Mouse (Mus musculus): ENCODE measurements around the gene Rab44. TPM values are rescaled to one million over a fixed set of nuclear protein-coding genes. Genes with fewer than 3 reads are reported as not detected.

The Rab44 gene
- polyA plus RNA-seq, 1 experiment from 2014 or later, result 0.30 TPM

- no peak overlapping the region for H3K4me3 ChIP-seq
- no peak for ATAC-seq (ENCODE audit: low FRiP score, low read depth)
- WGBS, result 94% methylated on average over 12 of the region's 12 CpGs
These were observed 31.2 kb downstream of the Rab44 start for GRCm38 (mm10) chr17:29145101-29145500.

GRCm38 (mm10) chr17:29147273-29147672 is 33.3 kb downstream of the Rab44 start:
- no peak overlapping the region for H3K4me3 ChIP-seq
- no peak overlapping the region for H3K27ac ChIP-seq
- H3K9ac ChIP-seq, result no peak overlapping the region
- no peaks in the 10 kb centered on the region for H3K36me3 ChIP-seq
- no peaks in the 10 kb centered on the region for H3K9me3 ChIP-seq
- no peaks in the 10 kb centered on the region for H3K27me3 ChIP-seq (replicated peaks)
- WGBS, result 78% methylated on average over 14 of the region's 14 CpGs
- H3K4me1 ChIP-seq, result no peaks in the 10 kb centered on the region
- no peak overlapping the region for H3K4me2 ChIP-seq (replicated peaks)
- no peak for ATAC-seq (ENCODE audit: low FRiP score, low read depth)

More at GRCm38 (mm10) chr17:29145101-29145500, 31.2 kb downstream of the Rab44 start:
- H3K4me2 ChIP-seq (replicated peaks), result no peak overlapping the region
- H3K36me3 ChIP-seq, result no peaks in the 10 kb centered on the region
- no peak overlapping the region for H3K27ac ChIP-seq
- no peaks in the 10 kb centered on the region for H3K4me1 ChIP-seq
- H3K9ac ChIP-seq, result no peak overlapping the region
- no peaks in the 10 kb centered on the region for H3K27me3 ChIP-seq (replicated peaks)
- H3K9me3 ChIP-seq, result no peaks in the 10 kb centered on the region

- ATAC-seq (ENCODE audit: low FRiP score, low read depth), result no peak
- WGBS, result 82% methylated on average over 6 of the region's 6 CpGs
- H3K4me1 ChIP-seq, result no peaks in the 10 kb centered on the region
- no peaks in the 10 kb centered on the region for H3K9me3 ChIP-seq
- no peak overlapping the region for H3K27ac ChIP-seq
- H3K36me3 ChIP-seq, result no peaks in the 10 kb centered on the region
- H3K9ac ChIP-seq, result no peak overlapping the region
- no peaks in the 10 kb centered on the region for H3K27me3 ChIP-seq (replicated peaks)
- H3K4me3 ChIP-seq, result no peak overlapping the region
- no peak overlapping the region for H3K4me2 ChIP-seq (replicated peaks)
These were observed 33.8 kb downstream of the Rab44 start for GRCm38 (mm10) chr17:29147773-29148172.

GRCm38 (mm10) chr17:29149766-29150165 is 35.8 kb downstream of the Rab44 start:
- Histone ChIP-seq H3K4me1 (0 out of 2 replicates have a peak, but pooled peaks cover 1% of the 10 kb centered on the region), H3K4me3 (no peak overlapping the region), H3K27ac (no peak overlapping the region), H3K27me3 (replicated peaks) (no peaks in the 10 kb centered on the region), H3K9ac (no peak overlapping the region), H3K9me3 (no peaks in the 10 kb centered on the region), H3K36me3 (no peaks in the 10 kb centered on the region), H3K4me2 (replicated peaks) (no peak overlapping the region)
- WGBS, result 73% methylated on average over 7 of the region's 7 CpGs
- ATAC-seq (ENCODE audit: low FRiP score, low read depth), result no peak

- ATAC-seq (ENCODE audit: low FRiP score, low read depth), result no peak
- WGBS, result 81% methylated on average over 5 of the region's 5 CpGs
- Histone ChIP-seq H3K4me2 (replicated peaks) (no peak overlapping the region), H3K27me3 (replicated peaks) (no peaks in the 10 kb centered on the region), H3K4me1 (peaks cover 8% of the 10 kb centered on the region; the same call in 1 of the 2 replicates), H3K27ac (no peak overlapping the region), H3K9me3 (no peaks in the 10 kb centered on the region), H3K4me3 (no peak overlapping the region), H3K36me3 (no peaks in the 10 kb centered on the region), H3K9ac (no peak overlapping the region)
These were observed 38.6 kb downstream of the Rab44 start for GRCm38 (mm10) chr17:29152547-29152946.

GRCm38 (mm10) chr17:29154247-29154646 is 40.3 kb downstream of the Rab44 start:
- no peak overlapping the region for H3K4me3 ChIP-seq
- no peak for ATAC-seq (ENCODE audit: low FRiP score, low read depth)
- 89% methylated on average over 13 of the region's 13 CpGs for WGBS
- H3K27me3 ChIP-seq (replicated peaks), result no peaks in the 10 kb centered on the region; the same call in 1 of the 2 replicates
- H3K9ac ChIP-seq, result no peak overlapping the region
- no peak overlapping the region for H3K4me2 ChIP-seq (replicated peaks)
- H3K27ac ChIP-seq, result no peak overlapping the region
- no peaks in the 10 kb centered on the region for H3K36me3 ChIP-seq
- H3K9me3 ChIP-seq, result no peaks in the 10 kb centered on the region
- peaks cover 8% of the 10 kb centered on the region; the same call in 1 of the 2 replicates for H3K4me1 ChIP-seq

- no peak overlapping the region for H3K27ac ChIP-seq
- no peak overlapping the region for H3K9ac ChIP-seq
- no peaks in the 10 kb centered on the region for H3K36me3 ChIP-seq
- H3K27me3 ChIP-seq (replicated peaks), result no peaks in the 10 kb centered on the region; the same call in 1 of the 2 replicates
- H3K4me2 ChIP-seq (replicated peaks), result no peak overlapping the region
- peaks cover 8% of the 10 kb centered on the region; the same call in 1 of the 2 replicates for H3K4me1 ChIP-seq
- 62% methylated on average over 12 of the region's 12 CpGs for WGBS
- H3K4me3 ChIP-seq, result no peak overlapping the region
- no peak for ATAC-seq (ENCODE audit: low FRiP score, low read depth)
- no peaks in the 10 kb centered on the region for H3K9me3 ChIP-seq
These were observed 41.6 kb downstream of the Rab44 start for GRCm38 (mm10) chr17:29155355-29156135.

GRCm38 (mm10) chr17:29156396-29156795 is 42.5 kb downstream of the Rab44 start:
- H3K27me3 ChIP-seq (replicated peaks), result no peaks in the 10 kb centered on the region; the same call in 1 of the 2 replicates
- H3K4me3 ChIP-seq, result no peak overlapping the region
- H3K9ac ChIP-seq, result no peak overlapping the region
- no peak overlapping the region for H3K27ac ChIP-seq
- peaks cover 8% of the 10 kb centered on the region; the same call in 1 of the 2 replicates for H3K4me1 ChIP-seq
- 75% methylated on average over 16 of the region's 16 CpGs for WGBS
- H3K36me3 ChIP-seq, result no peaks in the 10 kb centered on the region
- no peak overlapping the region for H3K4me2 ChIP-seq (replicated peaks)
- H3K9me3 ChIP-seq, result no peaks in the 10 kb centered on the region
- ATAC-seq (ENCODE audit: low FRiP score, low read depth), result no peak

- 90% methylated on average over 8 of the region's 8 CpGs for WGBS
- Histone ChIP-seq H3K27me3 (replicated peaks) (no peaks in the 10 kb centered on the region; the same call in 1 of the 2 replicates), H3K9me3 (no peaks in the 10 kb centered on the region), H3K36me3 (no peaks in the 10 kb centered on the region), H3K27ac (no peak overlapping the region), H3K4me3 (no peak overlapping the region), H3K9ac (no peak overlapping the region), H3K4me2 (replicated peaks) (no peak overlapping the region), H3K4me1 (peaks cover 8% of the 10 kb centered on the region; the same call in 1 of the 2 replicates)
- no peak for ATAC-seq (ENCODE audit: low FRiP score, low read depth)
These were observed 42.9 kb downstream of the Rab44 start for GRCm38 (mm10) chr17:29156866-29157265.

- H3K27ac ChIP-seq, result no peak overlapping the region
- WGBS, result 97% methylated on average over 15 of the region's 15 CpGs
- no peak for ATAC-seq (ENCODE audit: low FRiP score, low read depth)
- no peaks in the 10 kb centered on the region for H3K9me3 ChIP-seq
- H3K36me3 ChIP-seq, result no peaks in the 10 kb centered on the region
- no peak overlapping the region for H3K4me3 ChIP-seq
- H3K9ac ChIP-seq, result no peak overlapping the region
- no peaks in the 10 kb centered on the region; the same call in 1 of the 2 replicates for H3K27me3 ChIP-seq (replicated peaks)
- no peak overlapping the region for H3K4me2 ChIP-seq (replicated peaks)
- H3K4me1 ChIP-seq, result peaks cover 8% of the 10 kb centered on the region; the same call in 1 of the 2 replicates
These were observed 45.0 kb downstream of the Rab44 start for GRCm38 (mm10) chr17:29158899-29159298.

GRCm38 (mm10) chr17:29159320-29159719 is 45.4 kb downstream of the Rab44 start:
- Histone ChIP-seq H3K27me3 (replicated peaks) (no peaks in the 10 kb centered on the region; the same call in 1 of the 2 replicates), H3K9ac (no peak overlapping the region), H3K4me1 (peaks cover 12% of the 10 kb centered on the region), H3K36me3 (no peaks in the 10 kb centered on the region), H3K4me2 (replicated peaks) (no peak overlapping the region), H3K27ac (no peak overlapping the region), H3K4me3 (no peak overlapping the region), H3K9me3 (no peaks in the 10 kb centered on the region)
- WGBS, result over 99% methylated on average over 5 of the region's 5 CpGs
- no peak for ATAC-seq (ENCODE audit: low FRiP score, low read depth)

- 85% methylated on average over 16 of the region's 16 CpGs for WGBS
- no peaks in the 10 kb centered on the region; the same call in 1 of the 2 replicates for H3K27me3 ChIP-seq (replicated peaks)
These were observed 46.0 kb downstream of the Rab44 start for GRCm38 (mm10) chr17:29159743-29160455.

More at GRCm38 (mm10) chr17:29159743-29160455, 46.0 kb downstream of the Rab44 start:
- no peaks in the 10 kb centered on the region for H3K36me3 ChIP-seq
- no peaks in the 10 kb centered on the region for H3K9me3 ChIP-seq
- H3K4me3 ChIP-seq, result no peak overlapping the region
- no peak overlapping the region for H3K27ac ChIP-seq
- no peak for ATAC-seq (ENCODE audit: low FRiP score, low read depth)
- no peak overlapping the region for H3K4me2 ChIP-seq (replicated peaks)
- peaks cover 15% of the 10 kb centered on the region for H3K4me1 ChIP-seq
- no peak overlapping the region for H3K9ac ChIP-seq
